Comparison of ENCODE assay signal across 9 mouse cellular contexts in the genomic region with DNA sequence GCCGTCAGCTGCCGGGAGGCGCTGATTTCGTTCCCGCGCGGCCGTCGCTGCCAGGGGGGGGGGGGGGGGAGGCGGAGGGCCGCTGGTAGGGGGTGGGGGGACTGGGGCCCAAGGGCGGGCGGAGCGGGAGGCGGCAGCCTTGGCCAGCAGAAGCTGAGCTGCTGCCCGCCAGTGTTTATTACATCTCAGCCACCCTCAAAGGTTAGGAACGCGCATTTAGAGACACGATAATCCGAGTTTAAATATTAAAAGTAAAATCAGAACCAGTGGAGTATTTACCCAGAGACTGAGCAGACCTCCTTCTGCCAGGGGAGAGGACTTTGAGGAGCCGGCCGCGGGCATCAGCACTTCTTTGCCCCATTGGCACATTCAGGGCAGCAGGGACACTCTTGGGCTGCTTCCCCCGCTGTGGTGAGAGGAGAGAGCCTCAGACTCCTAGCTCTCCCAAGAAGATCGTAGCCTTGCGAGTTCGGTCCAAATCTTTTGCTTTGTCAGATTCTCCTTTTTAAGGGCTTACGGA. TPM values are rescaled to one million over a fixed set of nuclear protein-coding genes. Genes with fewer than 3 reads are reported as not detected.
DNase-seq lines count a peak whose midpoint lies in the region; ATAC-seq and TF ChIP-seq lines count a peak whose summit lies in the region.
"Had no signal": no experiment of that assay in that cellular context is flagged by ENCODE, and none has a peak within 500 bp of the region (broad histone marks: within the 10 kb centered on the region; RNA-seq: fewer than 3 reads in every experiment).

No protein-coding gene starts in this region.

- peak; percentile 26 for DNase-seq in gastrocnemius, adult 2 months
- DNase-seq in gastrocnemius, postnatal 10 days = no peak
- DNase-seq in retina, postnatal 1 day = peak; percentile 77
- no peak for DNase-seq in ovary, postnatal 14 days (ENCODE audit: low spot score)

- peaks cover 19% of the 10 kb centered on the region for H3K4me1 ChIP-seq in megakaryocyte, embryonic 14.5 days
- H3K4me1 ChIP-seq in intestine, embryonic 16.5 days (ENCODE audit: control insufficient read depth, insufficient read depth, low read length) = peaks cover 6% of the 10 kb centered on the region; the same call in 1 of the 2 replicates

- no peak for TF ChIP-seq CTCF in gastrocnemius, adult 2 months (IDR thresholded peaks at IDR 0.05)

- H3K9ac ChIP-seq in intestine, embryonic 16.5 days (ENCODE audit: low read depth, low read length) = no peak overlapping the region

- intact Hi-C loops in gastrocnemius, adult 2 months (cut with DNase I) = no loop called here

- peak overlapping the region; percentile 51 for H3K4me3 ChIP-seq in gastrocnemius, adult 2 months
- H3K4me3 ChIP-seq in megakaryocyte, embryonic 14.5 days (replicated peaks) = peak overlapping the region; percentile 81
- peak overlapping the region; percentile 30 for H3K4me3 ChIP-seq in intestine, embryonic 16.5 days (ENCODE audit: low read length)

- peaks cover 76% of the 10 kb centered on the region for H3K27me3 ChIP-seq in megakaryocyte, embryonic 14.5 days (replicated peaks)
- peaks cover 71% of the 10 kb centered on the region for H3K27me3 ChIP-seq in intestine, embryonic 16.5 days (replicated peaks; ENCODE audit: control insufficient read depth, insufficient read depth, low read length)

- no peaks in the 10 kb centered on the region for H3K9me3 ChIP-seq in megakaryocyte, embryonic 14.5 days
- no peaks in the 10 kb centered on the region for H3K9me3 ChIP-seq in intestine, embryonic 16.5 days (ENCODE audit: control insufficient read depth, low read length)

- H3K4me2 ChIP-seq in intestine, embryonic 16.5 days (ENCODE audit: low read depth, low read length) = peak overlapping the region; percentile 42

- under 1% methylated on average over 18 of the region's 28 CpGs for WGBS in intestine, embryonic 16.5 days

- ATAC-seq in megakaryocyte, adult 5-6 weeks (ENCODE audit: poor library complexity, severe bottlenecking) = no peak
- ATAC-seq in intestine, embryonic 16.5 days = no peak
- ATAC-seq in CD4-positive, CD25-positive, alpha-beta regulatory T cell, adult 4 months = no peak

- no peaks in the 10 kb centered on the region for H3K36me3 ChIP-seq in megakaryocyte, embryonic 14.5 days (replicated peaks; ENCODE audit: low read length)
- no peaks in the 10 kb centered on the region for H3K36me3 ChIP-seq in intestine, embryonic 16.5 days (ENCODE audit: control insufficient read depth, insufficient read depth, low read length)

- H3K27ac ChIP-seq in gastrocnemius, adult 2 months = no peak overlapping the region
- no peak overlapping the region for H3K27ac ChIP-seq in intestine, embryonic 16.5 days (ENCODE audit: low read length)

RNA-seq across cellular contexts. Expression of a gene that starts 10.4 kb away (rescaled TPM):
- total RNA-seq in gastrocnemius, adult 2 months (2021) = not detected
- under 1 TPM; 0.14 to 0.18 TPM for total RNA-seq in gastrocnemius, postnatal 10 days (2021)
- polyA plus RNA-seq in megakaryocyte, embryonic 14.5 days (2012; ENCODE audit: insufficient read depth, low replicate concordance) = not detected in 2 replicates
- total RNA-seq in megakaryocyte, adult 5-6 weeks (2015) = not detected in 2 replicates
- not detected in 2 replicates for total RNA-seq in megakaryocyte, adult 5-6 weeks (2017)
- polyA plus RNA-seq in intestine, embryonic 16.5 days (2015; fragmentation: Nextera tagmentation; extraction: Ambion mirVana) = not detected in 2 replicates
- under 1 TPM in 1 of 2 experiments, not detected in 1; 0.20 TPM for polyA plus RNA-seq in CD4-positive, CD25-positive, alpha-beta regulatory T cell, adult 4 months (2017; shearing (Covaris generic))
- total RNA-seq: neutrophil, adult 5-6 weeks had no signal

Comparison
In these comparisons a context has a peak if more than half of its experiments do, and no peak if none do; other contexts are left out.
1. DNase-seq: peak in gastrocnemius, adult 2 months (single experiment) and retina, postnatal 1 day (single experiment); none in gastrocnemius, postnatal 10 days (single experiment) and ovary, postnatal 14 days (single experiment).
2. H3K4me3 ChIP-seq: peak in every context shown above with its lines; median percentile 81 in megakaryocyte, embryonic 14.5 days; 51 in gastrocnemius, adult 2 months; 30 in intestine, embryonic 16.5 days.